Mouse (Mus musculus): ENCODE measurements at regions not wholly inside any gene's neighbourhood (a gene's known extent, or its start where the extent isn't known, plus 50 kb on each side); places are given as distances from the start of the nearest gene placed in this dataset.
"Not testable (repeated sequence)": the region's sequence is repeated elsewhere in the genome, so short reads cannot be mapped to it uniquely, and the experiment has no call there.

DNA sequence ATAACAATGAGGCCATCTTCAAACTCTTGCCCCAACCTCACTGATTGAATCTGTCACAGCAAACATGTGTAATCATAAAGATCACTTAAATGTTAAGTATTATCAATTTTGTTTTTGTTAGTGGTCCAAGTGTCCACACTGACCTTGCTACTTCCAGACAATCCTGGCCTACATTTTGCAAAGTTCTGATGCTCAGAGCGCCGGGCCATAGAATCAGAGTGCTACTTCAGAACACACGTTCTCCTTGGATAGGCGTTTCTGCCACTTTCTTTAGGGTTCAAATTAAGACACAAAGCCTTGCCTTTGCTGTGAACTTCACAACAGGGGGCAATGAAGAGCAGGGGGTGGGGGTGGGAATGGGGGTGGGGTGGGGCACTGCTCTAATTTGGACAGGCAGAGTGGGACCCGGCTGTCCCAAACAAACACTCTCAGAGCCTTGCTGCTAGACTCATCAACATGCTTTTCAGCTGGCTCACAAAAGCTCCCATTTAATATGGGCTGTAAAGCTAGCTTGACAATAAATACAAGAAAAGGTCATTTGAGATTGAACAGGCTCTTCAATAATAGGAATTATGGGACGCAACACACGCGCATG lies 336.7 kb downstream of the Samd5 start:
- H3K4me3 ChIP-seq (replicated peaks) = no peak overlapping the region
- H3K36me3 ChIP-seq (replicated peaks) = no peaks in the 10 kb centered on the region
- ATAC-seq (ENCODE audit: low FRiP score) = peak; percentile 66; the same call in 1 of the 2 replicates
- no peaks in the 10 kb centered on the region; the same call in 1 of the 2 replicates for H3K27me3 ChIP-seq
- H3K4me2 ChIP-seq = no peak overlapping the region
- WGBS = 12% methylated on average over 8 of the region's 8 CpGs
- no peak overlapping the region for H3K27ac ChIP-seq
- no peaks in the 10 kb centered on the region for H3K9me3 ChIP-seq
- H3K9ac ChIP-seq = no peak overlapping the region
- peaks cover 17% of the 10 kb centered on the region for H3K4me1 ChIP-seq

DNA sequence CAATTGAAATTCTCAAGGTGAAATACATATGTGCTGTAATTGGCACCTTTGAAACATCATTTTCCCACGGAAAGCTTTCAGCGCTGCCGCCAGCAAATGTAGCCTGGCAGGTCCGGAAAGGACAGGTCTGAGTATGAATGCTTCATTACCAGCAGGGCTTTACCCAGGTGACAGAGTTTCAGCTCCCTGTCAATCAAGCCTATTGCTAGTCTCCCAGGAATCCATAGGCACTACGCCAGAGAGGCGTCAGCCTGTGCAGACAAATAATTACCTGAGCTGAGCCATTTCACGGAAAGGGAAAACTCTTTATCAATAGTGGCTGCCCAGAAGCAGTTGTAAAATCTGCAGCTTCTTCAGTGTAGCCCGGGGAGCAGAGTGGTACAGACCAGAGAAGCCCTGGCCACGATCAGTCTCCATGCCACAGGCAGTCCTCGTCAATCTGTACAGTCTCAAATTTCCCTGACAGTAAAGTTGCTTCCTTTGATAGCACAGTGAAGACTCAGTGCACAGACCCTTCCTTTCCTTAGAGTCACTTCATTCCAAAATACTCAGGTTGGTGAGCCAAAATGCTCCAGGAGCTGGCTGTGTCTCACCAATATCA lies 340.7 kb downstream of the Samd5 start:
- peak overlapping the region; percentile 16; the same call in 1 of the 2 replicates for H3K27ac ChIP-seq
- no peaks in the 10 kb centered on the region for H3K9me3 ChIP-seq
- ATAC-seq (ENCODE audit: low FRiP score) = peak; percentile 59

DNA sequence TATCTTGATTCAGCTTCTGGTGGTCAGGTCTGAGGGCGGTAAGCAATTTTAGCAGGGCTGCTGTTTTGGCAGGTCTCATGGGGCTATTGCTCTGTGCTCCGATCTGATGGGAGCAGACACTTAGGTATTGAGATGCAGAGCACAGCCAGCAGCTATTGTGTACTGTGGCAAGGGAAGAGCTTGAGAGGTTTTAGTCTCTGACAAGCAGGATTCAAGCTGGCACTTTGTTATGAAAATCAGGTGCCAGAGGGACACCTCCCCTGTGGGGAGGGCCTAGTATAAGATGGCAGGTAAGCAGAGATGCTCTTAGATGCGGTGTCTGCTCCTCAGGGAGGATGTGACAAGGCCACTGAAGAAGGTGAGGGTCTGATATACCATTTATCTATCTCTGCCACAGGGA lies 343.3 kb downstream of the Samd5 start:
- H3K4me1 ChIP-seq = peaks cover 21% of the 10 kb centered on the region
- H3K27ac ChIP-seq = 0 out of 2 replicates have a peak overlapping the region, but pooled peaks have one; percentile 16
- no peak overlapping the region for H3K9ac ChIP-seq
- no peak for ATAC-seq (ENCODE audit: low FRiP score)
- H3K36me3 ChIP-seq (replicated peaks) = no peaks in the 10 kb centered on the region
- H3K9me3 ChIP-seq = 0 out of 2 replicates have a peak, but pooled peaks cover 3% of the 10 kb centered on the region
- no peak overlapping the region for H3K4me2 ChIP-seq
- H3K27me3 ChIP-seq = peaks cover 4% of the 10 kb centered on the region; the same call in 1 of the 2 replicates
- H3K4me3 ChIP-seq (replicated peaks) = no peak overlapping the region
- 11% methylated on average over 3 of the region's 3 CpGs for WGBS

More for the DNA sequence above, 340.7 kb downstream of the Samd5 start:
- 70% methylated on average over 10 of the region's 10 CpGs for WGBS
- peaks cover 32% of the 10 kb centered on the region for H3K4me1 ChIP-seq
- H3K4me2 ChIP-seq = no peak overlapping the region
- no peak overlapping the region for H3K4me3 ChIP-seq (replicated peaks)
- H3K9ac ChIP-seq = no peak overlapping the region
- H3K27me3 ChIP-seq = peaks cover 4% of the 10 kb centered on the region; the same call in 1 of the 2 replicates
- no peaks in the 10 kb centered on the region for H3K36me3 ChIP-seq (replicated peaks)

DNA sequence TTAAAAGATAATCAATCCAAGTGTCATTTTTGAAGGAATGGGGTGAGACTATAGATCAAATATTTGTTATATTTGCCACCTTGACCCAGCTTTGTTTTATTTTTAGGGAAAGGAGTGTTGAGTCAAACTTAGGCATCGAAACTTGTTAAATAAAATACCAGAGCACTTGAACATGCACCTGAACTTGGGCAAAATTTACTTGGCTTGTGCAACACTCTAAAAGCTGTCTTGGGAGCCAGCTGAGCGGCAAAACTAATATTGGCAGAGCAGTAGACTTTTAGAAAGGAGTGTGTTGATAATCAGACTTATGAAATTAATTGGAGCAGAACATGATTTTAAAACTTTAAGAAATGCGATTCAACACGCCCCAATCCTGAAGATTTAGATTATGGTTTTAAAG lies 346.7 kb downstream of the Samd5 start:
- Histone ChIP-seq H3K27ac (no peak overlapping the region), H3K4me1 (peaks cover 15% of the 10 kb centered on the region), H3K9me3 (0 out of 2 replicates have a peak, but pooled peaks cover 3% of the 10 kb centered on the region), H3K4me2 (no peak overlapping the region), H3K4me3 (replicated peaks) (no peak overlapping the region), H3K36me3 (replicated peaks) (no peaks in the 10 kb centered on the region), H3K9ac (no peak overlapping the region), H3K27me3 (0 out of 2 replicates have a peak, but pooled peaks cover 4% of the 10 kb centered on the region)
- ATAC-seq (ENCODE audit: low FRiP score) = no peak
- WGBS = 92% methylated on average over 4 of the region's 4 CpGs

DNA sequence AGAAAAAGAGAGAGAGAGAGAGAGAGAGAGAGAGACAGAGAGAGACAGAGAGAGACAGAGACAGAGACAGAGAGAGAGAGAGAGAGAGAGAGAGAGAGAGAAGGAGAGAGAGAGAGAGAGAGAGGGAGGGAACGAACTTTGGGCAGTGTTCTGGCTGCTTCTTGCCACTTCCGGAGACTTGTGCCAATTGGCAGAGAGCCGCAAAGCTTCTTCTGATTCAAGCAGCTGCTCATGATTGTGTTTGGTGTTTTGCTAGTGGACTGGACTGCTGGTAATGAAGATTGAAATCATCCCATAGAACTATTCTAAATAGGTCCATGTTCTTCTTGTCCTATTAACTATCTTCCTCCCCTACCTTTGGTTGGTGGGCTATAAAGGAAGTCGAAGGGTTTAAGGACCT lies 347.1 kb downstream of the Samd5 start:
- peaks cover 15% of the 10 kb centered on the region for H3K4me1 ChIP-seq
- H3K27ac ChIP-seq; H3K4me2 ChIP-seq; H3K4me3 ChIP-seq (replicated peaks); H3K9ac ChIP-seq; H3K9me3 ChIP-seq; H3K36me3 ChIP-seq (replicated peaks); ATAC-seq (ENCODE audit: low FRiP score); H3K27me3 ChIP-seq: not testable (repeated sequence)
- WGBS = 98% methylated on average over 4 of the region's 4 CpGs

DNA sequence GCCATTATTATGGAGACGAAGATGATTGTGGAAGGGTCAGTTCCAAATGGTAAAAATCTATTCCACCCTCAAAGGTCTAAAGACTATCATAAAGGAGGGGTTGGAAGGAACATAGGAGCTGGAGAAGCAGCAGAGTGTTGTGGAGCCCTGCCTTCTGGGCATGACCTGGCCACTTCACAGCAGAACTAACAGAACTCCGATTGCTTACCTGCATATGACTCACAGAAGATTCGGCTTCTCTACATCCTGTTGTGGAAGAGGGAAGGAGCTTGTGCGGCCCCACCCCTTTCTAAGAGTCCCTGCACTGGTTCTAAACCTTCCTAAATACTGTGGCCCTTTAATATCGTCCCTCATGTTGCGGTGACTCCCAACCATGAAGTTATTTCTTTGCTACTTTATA lies 362.7 kb downstream of the Samd5 start:
- Histone ChIP-seq H3K4me2 (no peak overlapping the region), H3K27ac (no peak overlapping the region), H3K4me3 (replicated peaks) (no peak overlapping the region), H3K9ac (no peak overlapping the region), H3K27me3 (no peaks in the 10 kb centered on the region), H3K9me3 (no peaks in the 10 kb centered on the region), H3K4me1 (peaks cover 5% of the 10 kb centered on the region; the same call in 1 of the 2 replicates), H3K36me3 (replicated peaks) (no peaks in the 10 kb centered on the region)
- WGBS = 85% methylated on average over 6 of the region's 6 CpGs
- no peak for ATAC-seq (ENCODE audit: low FRiP score)

DNA sequence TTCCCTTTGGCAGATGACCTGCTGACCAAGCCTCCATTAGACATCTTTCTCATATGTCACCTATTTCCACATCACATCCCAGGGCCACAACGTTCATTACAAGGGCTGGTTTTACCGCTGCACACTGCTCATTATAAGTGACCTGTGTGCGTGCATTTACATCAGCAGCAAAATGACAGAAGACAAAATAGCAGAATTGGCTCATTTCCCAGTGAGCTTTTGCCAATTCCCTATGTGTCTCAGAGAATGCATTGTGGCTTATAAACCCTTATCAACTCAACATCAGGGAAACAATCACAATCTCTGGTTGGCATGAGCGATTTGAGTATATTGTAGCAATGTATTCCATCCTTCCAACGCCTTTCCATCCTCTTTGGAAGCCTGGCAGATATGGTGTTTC lies 364.7 kb downstream of the Samd5 start:
- H3K36me3 ChIP-seq (replicated peaks) = no peaks in the 10 kb centered on the region
- WGBS = 64% methylated on average over 5 of the region's 5 CpGs
- H3K4me1 ChIP-seq = peaks cover 5% of the 10 kb centered on the region; the same call in 1 of the 2 replicates
- H3K9ac ChIP-seq = no peak overlapping the region
- H3K4me2 ChIP-seq = no peak overlapping the region
- no peak overlapping the region for H3K4me3 ChIP-seq (replicated peaks)
- 0 out of 2 replicates have a peak overlapping the region, but pooled peaks have one; percentile 5 for H3K27ac ChIP-seq
- no peaks in the 10 kb centered on the region for H3K9me3 ChIP-seq
- no peak for ATAC-seq (ENCODE audit: low FRiP score)
- no peaks in the 10 kb centered on the region for H3K27me3 ChIP-seq

DNA sequence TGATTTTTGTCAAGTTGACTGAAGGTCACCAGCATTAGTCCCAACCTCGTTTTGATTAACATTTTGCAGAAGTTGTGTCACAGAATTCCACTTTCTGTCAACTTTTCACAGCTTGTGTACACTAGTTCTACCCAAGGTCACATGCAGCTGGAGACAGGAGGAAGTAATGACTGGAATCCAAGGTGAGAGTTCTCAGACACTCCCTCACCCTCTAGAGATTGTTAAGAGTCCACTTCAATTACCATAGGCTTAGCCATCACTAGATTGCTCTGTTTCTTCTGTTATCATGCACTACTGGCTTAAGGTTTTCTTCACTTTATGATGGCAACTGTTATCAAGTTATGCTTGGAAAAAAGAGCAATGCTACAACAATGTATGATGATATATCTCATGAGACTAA lies 379.0 kb downstream of the Samd5 start:
- Histone ChIP-seq H3K36me3 (replicated peaks) (no peaks in the 10 kb centered on the region), H3K4me3 (replicated peaks) (no peak overlapping the region), H3K4me1 (peaks cover 3% of the 10 kb centered on the region; the same call in 1 of the 2 replicates), H3K9me3 (no peaks in the 10 kb centered on the region), H3K9ac (no peak overlapping the region), H3K27me3 (no peaks in the 10 kb centered on the region), H3K27ac (no peak overlapping the region), H3K4me2 (no peak overlapping the region)
- ATAC-seq (ENCODE audit: low FRiP score) = no peak
- WGBS = 66% methylated on average over 1 of the region's 1 CpGs

DNA sequence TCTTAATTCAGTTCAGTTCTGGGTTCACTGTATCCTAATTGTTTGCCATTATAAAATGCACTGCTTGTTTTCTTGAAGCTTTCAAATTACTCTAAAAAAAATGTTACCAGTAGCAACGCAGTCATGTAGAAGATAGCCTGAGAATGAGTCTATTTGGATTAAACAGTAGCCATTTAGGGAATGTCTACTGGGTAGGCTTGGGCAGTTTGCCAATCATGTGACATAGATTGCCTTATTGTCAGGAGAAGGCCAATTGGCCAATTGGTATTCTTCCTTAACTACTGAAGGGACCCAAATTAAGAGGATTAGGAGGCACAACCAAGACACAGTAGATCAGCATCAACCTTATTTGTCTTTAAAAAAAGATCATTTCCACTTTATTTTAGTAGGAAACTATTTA lies 379.7 kb downstream of the Samd5 start:
- 0 out of 2 replicates have a peak, but pooled peaks have one; percentile 37 for ATAC-seq (ENCODE audit: low FRiP score)

DNA sequence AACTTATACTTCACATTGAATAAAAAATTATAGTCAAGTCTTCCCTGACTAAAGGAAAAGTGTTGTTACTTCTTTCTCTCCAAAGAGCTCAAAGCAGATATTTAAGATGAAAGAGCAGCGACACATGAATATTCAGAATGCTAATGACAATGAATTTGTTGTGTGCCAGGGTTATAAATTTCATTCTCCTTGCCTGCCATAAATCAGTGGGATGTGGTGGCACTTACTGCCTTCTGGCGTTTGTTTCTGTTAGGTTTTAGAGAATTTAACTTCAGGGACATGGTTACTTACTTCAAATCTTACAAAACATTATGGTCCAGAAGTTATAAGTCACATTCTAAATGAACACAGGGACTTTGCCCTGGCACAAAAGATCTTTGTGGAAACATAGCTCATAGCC lies 380.4 kb downstream of the Samd5 start:
- no peak for ATAC-seq (ENCODE audit: low FRiP score)
- WGBS = 87% methylated on average over 2 of the region's 2 CpGs
- Histone ChIP-seq H3K9me3 (no peaks in the 10 kb centered on the region), H3K4me2 (no peak overlapping the region), H3K9ac (no peak overlapping the region), H3K27me3 (no peaks in the 10 kb centered on the region), H3K27ac (no peak overlapping the region), H3K36me3 (replicated peaks) (no peaks in the 10 kb centered on the region), H3K4me1 (0 out of 2 replicates have a peak, but pooled peaks cover 3% of the 10 kb centered on the region), H3K4me3 (replicated peaks) (no peak overlapping the region)

More for the DNA sequence above, 379.7 kb downstream of the Samd5 start:
- Histone ChIP-seq H3K36me3 (replicated peaks) (no peaks in the 10 kb centered on the region), H3K4me3 (replicated peaks) (no peak overlapping the region), H3K27ac (no peak overlapping the region), H3K9ac (no peak overlapping the region), H3K27me3 (no peaks in the 10 kb centered on the region), H3K9me3 (no peaks in the 10 kb centered on the region), H3K4me1 (peaks cover 3% of the 10 kb centered on the region; the same call in 1 of the 2 replicates), H3K4me2 (no peak overlapping the region)
- 66% methylated on average over 1 of the region's 1 CpGs for WGBS

DNA sequence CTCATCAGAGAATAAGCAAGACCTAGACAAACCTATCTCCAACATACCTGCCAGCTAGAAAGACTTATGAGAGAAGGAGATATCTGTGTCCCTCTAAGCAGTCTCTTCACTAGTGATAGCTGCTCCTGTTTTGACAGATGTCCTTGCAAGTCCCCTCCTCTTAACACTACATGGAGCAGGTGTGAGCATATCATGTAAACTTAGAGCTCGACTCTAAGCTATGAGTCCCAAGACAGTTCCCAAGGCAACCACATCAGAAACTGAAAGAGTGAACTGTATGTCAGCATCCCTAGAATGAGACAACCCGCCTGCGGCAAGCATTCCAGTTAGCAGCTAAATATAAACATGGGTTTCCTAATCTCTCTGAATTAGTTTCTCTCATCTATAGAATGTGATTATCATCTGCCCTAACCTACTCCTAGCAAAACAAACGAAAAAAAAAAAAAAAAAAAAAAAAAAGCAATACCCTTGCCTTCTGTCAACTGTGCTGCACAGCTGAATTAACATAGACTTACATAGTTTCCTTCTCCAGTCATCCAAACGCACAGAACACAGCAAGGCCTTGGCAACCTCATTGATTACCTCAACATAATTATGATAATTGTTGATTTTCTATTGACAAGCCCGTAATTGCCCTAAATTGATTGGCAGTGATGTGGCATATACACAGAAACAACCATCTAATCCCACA lies 383.4 kb downstream of the Samd5 start:
- H3K36me3 ChIP-seq (replicated peaks) = no peaks in the 10 kb centered on the region
- H3K9me3 ChIP-seq = no peaks in the 10 kb centered on the region
- no peak overlapping the region for H3K4me2 ChIP-seq
- peak; percentile 49; the same call in 1 of the 2 replicates for ATAC-seq (ENCODE audit: low FRiP score)
- no peak overlapping the region for H3K9ac ChIP-seq
- no peaks in the 10 kb centered on the region for H3K27me3 ChIP-seq
- no peak overlapping the region for H3K4me3 ChIP-seq (replicated peaks)
- 0 out of 2 replicates have a peak, but pooled peaks cover 3% of the 10 kb centered on the region for H3K4me1 ChIP-seq
- WGBS = 64% methylated on average over 6 of the region's 6 CpGs
- no peak overlapping the region for H3K27ac ChIP-seq

DNA sequence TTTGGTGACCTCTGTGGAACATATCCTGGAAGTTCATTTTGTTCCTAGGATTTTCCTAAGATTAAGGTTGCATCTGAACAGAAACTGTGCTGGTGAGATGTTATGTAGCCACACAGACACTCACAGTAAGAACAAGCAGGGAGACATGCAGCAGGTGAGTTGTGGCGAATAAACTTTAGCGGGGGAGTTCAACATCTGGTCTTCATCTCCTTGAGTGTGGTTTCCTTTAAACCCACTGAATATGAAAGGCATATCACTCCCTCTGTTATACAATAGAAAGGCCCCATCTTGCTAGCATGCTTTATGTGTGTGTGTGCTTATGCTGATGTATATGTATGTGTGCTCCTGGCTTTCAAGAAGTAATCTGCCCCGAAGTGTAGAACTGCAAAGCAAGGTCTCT lies 387.1 kb upstream of the Sash1 start:
- Histone ChIP-seq H3K4me3 (replicated peaks) (no peak overlapping the region), H3K9ac (no peak overlapping the region), H3K27me3 (no peaks in the 10 kb centered on the region), H3K9me3 (no peaks in the 10 kb centered on the region), H3K4me1 (peaks cover 21% of the 10 kb centered on the region), H3K36me3 (replicated peaks) (no peaks in the 10 kb centered on the region), H3K4me2 (no peak overlapping the region), H3K27ac (no peak overlapping the region)
- ATAC-seq (ENCODE audit: low FRiP score) = no peak
- WGBS = 85% methylated on average over 3 of the region's 3 CpGs
